Mouse (Mus musculus): ENCODE measurements around the gene Tnnt2.

Tnnt2 gene

DNA sequence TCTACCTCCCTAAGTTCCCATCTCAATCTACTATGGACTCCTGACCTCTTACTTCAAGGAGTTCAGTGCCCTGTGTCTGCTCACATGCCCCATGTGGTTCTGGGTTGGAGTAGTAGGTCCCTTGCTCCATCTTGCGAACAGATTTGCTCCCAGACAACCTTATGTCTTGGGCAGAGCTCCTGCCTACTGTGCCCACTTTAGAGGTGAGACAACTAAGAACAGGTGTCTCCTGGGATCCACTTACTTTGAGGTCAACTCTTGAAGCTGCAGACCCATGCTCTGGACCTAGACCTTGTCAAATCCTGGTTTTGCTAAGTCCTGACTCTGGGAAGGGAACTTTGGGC lies 19.2 kb downstream of the Tnnt2 start:
- no peak for DNase-seq (ENCODE audit: low read depth)

DNA sequence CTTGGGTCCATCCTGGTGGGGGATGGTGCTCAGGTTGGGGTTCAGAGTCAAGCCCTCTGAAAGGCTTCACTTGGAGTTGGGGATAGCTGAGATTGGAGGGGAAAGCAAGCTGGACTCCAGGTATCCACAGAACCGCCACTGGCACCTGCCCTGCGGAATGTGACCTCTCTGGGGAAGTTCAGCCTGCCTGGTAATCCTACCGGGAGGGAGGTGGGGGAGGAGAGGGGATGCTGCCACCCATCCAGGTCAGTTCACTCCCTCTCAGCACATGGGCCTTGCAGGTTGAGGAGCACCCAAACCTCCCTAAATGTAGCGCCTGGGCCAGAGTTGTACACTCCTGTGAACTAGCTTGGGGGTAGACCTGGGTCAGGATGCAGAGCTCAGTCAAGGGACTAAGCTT lies 19.9 kb downstream of the Tnnt2 start:
- DNase-seq (ENCODE audit: low read depth) = no peak

- DNase-seq (ENCODE audit: low read depth) = no peak
Measured at GRCm38 (mm10) chr1:135857137-135857775, 21.1 kb downstream of the Tnnt2 start.

GRCm38 (mm10) chr1:135858533-135858932 lies 22.4 kb downstream of the Tnnt2 start:
- no peak for DNase-seq (ENCODE audit: low read depth)

DNA sequence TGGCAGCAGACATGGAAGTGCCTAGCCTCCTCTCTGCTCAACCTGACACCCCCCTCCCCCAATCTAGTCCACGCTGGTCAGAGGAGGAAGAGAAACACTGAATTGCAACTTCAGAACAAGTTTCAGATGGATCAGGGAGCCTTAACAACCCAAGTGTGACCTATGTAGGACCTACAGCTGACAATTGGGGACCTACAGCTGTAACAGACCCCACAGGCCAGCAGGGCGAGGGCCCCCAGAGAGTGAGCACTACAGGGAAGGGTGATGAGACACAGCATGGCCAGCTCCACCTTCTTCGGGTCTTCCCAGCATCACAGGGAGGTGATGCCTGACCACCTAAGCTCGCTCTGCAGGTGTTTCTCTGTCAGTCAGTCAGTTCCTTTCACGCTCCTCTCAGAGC lies 24.9 kb downstream of the Tnnt2 start:
- DNase-seq (ENCODE audit: low read depth) = no peak

DNA sequence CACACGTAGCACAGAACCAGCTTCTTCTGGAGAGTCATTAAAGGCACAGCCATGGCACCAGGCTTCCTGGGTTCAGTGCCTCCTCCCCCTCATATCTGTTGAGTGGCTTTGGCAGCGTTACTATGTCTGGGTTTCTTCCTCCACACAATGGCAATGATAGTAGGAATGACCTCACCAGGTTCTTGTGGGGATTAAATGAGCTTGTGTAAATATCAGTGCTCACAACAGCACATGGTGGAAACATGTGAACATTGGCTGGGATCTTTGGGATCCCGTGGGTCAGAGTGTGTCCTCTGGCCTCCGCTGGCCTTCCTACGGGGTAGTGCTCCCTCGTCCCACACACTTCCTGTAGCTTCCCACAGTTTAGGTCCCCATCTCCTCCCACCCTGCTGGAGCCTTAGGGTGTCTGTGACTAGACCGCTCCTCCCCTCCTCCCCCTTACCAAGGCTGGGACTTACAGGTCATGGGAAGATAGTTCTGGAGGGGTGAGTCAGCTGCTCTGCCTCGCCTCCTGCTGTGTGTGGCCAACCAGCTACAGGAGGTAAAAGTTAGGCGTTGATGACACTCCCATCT lies 25.9 kb downstream of the Tnnt2 start:
- peak; percentile 70 for DNase-seq (ENCODE audit: low read depth)

- no peak for DNase-seq (ENCODE audit: low read depth)
Measured at GRCm38 (mm10) chr1:135862561-135862960, 26.4 kb downstream of the Tnnt2 start.

DNA sequence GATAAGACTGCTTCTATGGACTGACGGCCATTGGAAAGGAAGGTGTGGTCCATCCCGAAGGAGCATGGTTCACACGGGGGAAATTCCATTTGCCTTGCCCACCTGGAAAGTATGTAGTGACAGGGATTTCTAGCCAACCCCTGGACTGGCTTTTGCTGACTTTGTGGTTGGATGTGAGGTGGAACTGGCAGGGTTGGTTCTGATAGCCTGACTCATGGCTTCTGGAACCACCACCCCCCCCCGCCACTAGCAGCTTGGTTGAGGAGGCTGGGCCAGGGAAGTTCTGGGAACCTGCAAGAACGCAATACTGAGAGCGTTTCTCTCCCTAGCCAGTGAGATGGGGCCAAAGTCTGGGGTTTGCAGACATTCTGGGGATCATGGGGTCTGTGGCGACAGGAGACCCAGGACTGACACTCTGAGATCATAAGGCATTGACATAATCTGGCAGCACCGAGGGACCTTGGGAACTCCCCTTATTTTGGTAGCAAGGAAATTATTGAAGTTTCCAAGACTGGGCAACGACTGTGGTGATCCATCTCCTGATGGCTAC lies 27.7 kb downstream of the Tnnt2 start:
- peak; percentile 62 for DNase-seq (ENCODE audit: low read depth)

DNA sequence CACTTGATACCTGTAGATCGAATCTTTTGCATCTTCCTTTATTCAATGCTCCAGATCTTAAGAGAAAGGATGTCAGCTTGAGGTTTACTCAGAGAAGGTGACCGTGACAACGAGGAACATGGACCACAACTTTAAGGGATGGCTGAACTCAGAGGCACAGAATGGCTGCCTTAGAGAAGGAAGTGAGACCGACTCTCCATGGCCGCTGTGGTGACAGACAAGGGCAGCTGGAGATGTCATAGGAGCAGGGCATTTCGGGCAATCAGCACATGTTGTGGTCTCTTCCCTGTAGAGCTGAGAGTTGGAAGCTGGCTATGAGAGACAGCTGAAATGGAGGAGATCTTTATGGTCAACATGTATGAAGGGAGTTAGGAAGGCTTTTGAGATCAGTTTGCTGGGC lies 28.7 kb downstream of the Tnnt2 start:
- DNase-seq (ENCODE audit: low read depth) = no peak

DNA sequence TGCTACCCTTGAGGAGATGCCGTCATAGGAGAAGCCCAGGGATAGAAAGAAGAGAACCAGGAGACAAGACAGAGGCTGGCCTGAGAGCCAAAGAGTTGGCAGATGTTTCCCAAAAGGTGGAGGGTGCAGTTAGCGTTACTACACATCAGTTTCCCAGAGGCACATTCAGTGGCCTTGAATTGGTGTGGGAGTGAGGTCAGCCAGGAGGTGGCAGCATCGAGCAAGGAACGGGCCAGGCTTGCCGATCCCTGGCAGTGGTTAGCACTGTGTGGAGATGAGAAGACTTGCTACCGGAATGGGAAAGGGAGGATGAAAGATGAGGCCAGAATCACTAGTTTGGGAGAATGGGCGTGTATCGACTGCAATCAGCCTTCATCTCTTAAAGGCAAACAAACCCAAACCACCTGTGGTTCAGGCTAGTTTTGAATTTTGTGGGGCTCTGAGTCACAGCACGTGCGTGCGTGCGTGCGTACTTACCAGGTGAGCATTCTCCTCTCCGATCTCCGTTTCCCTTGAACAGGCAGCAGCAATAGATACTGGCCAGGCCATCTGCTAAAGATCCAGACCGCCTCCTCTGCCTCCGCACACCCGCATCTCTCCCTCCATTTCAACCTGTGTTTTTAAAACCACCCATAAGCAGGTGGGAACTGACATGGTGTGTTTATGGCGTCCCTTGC lies 29.5 kb downstream of the Tnnt2 start:
- DNase-seq (ENCODE audit: low read depth) = peak; percentile 92

DNA sequence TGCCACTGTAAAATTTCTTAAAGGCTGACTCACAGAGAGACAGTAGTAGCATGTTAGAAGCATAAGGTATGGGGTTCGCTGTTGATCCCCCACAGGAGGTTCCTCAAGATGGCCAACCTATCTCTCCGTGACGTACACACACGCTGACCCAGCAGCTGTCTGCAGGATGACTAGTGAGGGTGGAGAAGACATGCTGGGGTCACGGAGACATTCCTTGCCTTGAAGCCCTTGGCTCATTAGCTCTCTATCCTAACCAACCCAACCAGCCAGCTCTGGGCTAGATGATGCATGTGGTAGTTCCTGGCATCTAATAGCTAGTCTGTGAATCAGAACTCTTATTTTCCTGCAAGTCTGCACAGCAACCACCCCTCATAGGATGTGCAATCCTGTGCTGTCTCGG lies 32.4 kb downstream of the Tnnt2 start:
- no peak for DNase-seq (ENCODE audit: low read depth)

- DNase-seq (ENCODE audit: low read depth) = no peak
Measured at GRCm38 (mm10) chr1:135872991-135873390, 36.8 kb downstream of the Tnnt2 start.

GRCm38 (mm10) chr1:135877248-135877647 lies 41.1 kb downstream of the Tnnt2 start:
- no peak for DNase-seq (ENCODE audit: low read depth)

DNA sequence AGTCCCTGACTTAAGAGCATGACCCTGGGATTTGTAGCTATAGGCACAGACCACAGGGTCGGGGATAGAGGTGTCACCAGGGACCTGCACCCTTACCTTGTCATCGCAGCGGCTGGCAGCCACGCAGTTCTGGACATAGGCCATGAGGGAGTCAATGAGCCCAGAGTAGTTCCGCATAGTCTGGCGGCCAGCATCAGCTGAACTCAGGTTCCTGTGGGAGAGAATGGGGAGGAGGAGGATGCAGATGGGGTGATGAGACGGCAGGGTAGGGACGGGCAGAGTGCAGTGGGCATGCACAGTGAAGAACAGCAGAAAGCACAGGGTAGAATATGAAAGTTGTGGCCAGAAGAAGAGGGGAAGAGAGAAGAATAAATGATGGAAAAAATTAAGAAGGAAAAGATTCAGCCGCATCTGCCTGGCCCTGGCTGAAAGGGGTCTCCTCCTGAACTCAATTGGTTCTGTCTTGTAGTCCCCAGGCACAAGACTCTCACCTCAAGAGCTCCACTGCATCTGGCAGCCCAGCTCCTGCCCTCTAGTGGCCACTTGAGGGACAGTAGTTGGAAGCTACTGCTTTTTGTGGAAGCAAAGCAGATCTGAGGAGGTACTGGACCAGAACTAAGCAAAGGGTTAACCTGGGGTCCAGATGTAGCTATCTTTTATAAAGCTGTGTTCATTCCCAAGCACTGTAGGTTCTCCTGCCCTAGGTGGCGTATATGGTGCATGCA lies 46.4 kb downstream of the Tnnt2 start:
- peak; percentile 79 for DNase-seq (ENCODE audit: low read depth)

DNA sequence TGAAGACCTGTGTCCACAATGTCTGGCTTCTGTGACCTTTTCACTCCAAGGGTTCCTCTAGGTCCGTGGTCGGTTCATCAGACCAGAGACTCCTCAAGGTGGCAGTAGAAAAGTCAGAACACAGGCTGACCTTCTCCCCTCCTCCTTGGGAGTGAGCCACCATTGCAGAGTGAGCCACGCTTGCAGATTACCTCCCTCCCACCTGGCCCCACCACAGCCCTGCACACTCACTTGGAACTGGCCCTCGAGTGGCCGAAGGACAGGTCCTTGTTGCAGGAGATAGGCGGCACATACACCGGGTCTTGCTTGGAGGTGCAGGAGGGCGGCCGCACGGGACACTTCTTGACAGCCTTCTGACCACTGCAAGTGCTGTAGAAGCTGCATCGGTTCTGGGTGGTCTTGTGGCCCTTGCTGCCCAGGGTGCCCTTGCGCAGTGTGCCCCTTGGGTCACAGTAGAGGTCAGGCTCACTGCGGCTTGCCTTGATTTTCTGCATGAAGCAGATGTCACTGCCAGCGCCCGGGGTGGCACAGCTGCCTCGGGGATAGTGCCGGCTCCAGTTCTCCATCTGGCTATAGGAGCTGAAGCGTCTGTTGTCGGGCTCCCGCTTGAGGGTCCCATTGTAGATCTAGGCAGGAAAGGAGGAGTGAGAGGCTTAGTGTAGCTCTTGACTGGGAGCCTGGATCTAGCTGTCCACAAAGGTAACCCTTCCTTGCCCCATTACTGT lies 53.5 kb downstream of the Tnnt2 start:
- DNase-seq (ENCODE audit: low read depth) = no peak

GRCm38 (mm10) chr1:135891424-135892216 lies 55.5 kb downstream of the Tnnt2 start:
- DNase-seq (ENCODE audit: low read depth) = no peak

- DNase-seq (ENCODE audit: low read depth) = no peak
Measured at GRCm38 (mm10) chr1:135892233-135892632, 56.1 kb downstream of the Tnnt2 start.

DNA sequence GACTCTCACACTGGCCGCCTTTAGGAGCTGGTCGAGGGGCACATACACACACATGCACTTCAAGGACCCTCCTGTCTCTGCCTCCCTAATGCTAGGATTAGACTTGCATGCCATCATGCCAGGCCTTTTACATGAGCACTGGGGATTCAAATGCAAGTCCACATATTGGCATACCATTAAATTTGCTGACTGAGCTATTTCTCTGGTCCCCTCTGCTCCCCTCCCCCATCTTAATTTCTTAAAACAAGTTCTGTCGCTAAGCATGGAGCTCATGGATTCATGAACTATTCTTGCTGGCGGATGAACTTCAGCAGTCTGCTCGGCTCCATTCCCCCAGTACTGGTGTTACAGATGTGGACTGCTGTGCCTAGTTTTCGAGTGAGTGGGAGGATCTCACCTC lies 56.6 kb downstream of the Tnnt2 start:
- DNase-seq (ENCODE audit: low read depth) = no peak

- DNase-seq (ENCODE audit: low read depth) = no peak
Measured at GRCm38 (mm10) chr1:135893377-135893776, 57.2 kb downstream of the Tnnt2 start.

DNA sequence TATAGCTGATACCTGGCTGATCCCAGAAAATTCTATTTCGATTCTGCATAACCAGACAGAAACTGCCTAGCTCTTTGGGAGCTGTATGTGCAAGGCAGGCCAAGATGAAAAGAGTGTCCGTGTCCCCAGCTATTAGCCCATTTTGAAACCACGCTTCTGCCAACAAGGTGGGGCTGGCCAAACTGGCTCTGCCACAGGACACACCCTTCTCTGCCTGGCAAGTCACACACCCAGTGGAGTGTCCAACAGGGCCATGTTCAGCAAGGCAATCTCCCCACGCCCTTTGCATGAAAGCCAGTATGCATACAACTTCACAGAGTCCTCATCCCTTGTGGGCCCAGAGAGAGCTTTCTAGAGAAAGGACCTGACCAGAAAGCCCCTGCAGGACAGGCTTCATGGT lies 59.2 kb downstream of the Tnnt2 start:
- no peak for DNase-seq (ENCODE audit: low read depth)

DNA sequence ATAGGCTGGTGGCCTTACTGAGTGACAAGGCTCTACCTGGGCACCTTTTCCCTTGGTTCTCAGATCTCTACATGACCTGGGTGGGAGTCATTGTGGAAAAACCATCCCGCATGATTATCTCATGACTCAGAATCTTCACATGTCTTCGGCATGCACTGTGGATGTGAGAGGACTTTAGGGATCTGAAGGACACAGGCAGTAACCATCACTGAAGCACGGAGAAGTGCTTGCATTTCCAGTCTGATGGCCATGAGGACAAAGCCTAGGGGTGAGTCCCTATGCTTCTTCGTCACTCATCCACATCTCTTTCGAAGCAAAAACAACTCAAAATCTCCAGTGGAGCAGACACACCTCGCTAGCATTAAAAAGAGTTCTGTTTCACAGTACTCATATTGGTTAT lies 63.1 kb downstream of the Tnnt2 start:
- DNase-seq (ENCODE audit: low read depth) = no peak

Data from NIH3T3 (cell line).